Mouse (Mus musculus): ENCODE measurements around the gene Cnbp. TPM values are rescaled to one million over a fixed set of nuclear protein-coding genes. Genes with fewer than 3 reads are reported as not detected.

The Cnbp gene
- polyA plus RNA-seq (2012) = 136 and 182 TPM in 2 replicates

- no peak for TF ChIP-seq GATA1 (IDR thresholded peaks at IDR 0.05; ENCODE audit: low read length)
Observed at GRCm38 (mm10) chr6:87850900-87851614, at the start of gene Cnbp. Gene Cnbp, minus strand, starts transcription at chr6:87851106.

- TF ChIP-seq GATA1 (IDR thresholded peaks at IDR 0.05; ENCODE audit: low read length) = no peak
Observed at GRCm38 (mm10) chr6:87898028-87898427, 47.1 kb upstream of the Cnbp start.

GRCm38 (mm10) chr6:87893931-87894330 lies 43.0 kb upstream of the Cnbp start:
- no peak for TF ChIP-seq GATA1 (IDR thresholded peaks at IDR 0.05; ENCODE audit: low read length)

- no peak for TF ChIP-seq GATA1 (IDR thresholded peaks at IDR 0.05; ENCODE audit: low read length)
Observed at GRCm38 (mm10) chr6:87887594-87888233, 36.8 kb upstream of the Cnbp start, which contains the start of gene Copg1. Gene Copg1, plus strand, starts transcription at chr6:87887814.

- no peak for TF ChIP-seq GATA1 (IDR thresholded peaks at IDR 0.05; ENCODE audit: low read length)
Observed at GRCm38 (mm10) chr6:87886721-87887120, 35.8 kb upstream of the Cnbp start.

GRCm38 (mm10) chr6:87882816-87883215 lies 31.9 kb upstream of the Cnbp start:
- no peak for TF ChIP-seq GATA1 (IDR thresholded peaks at IDR 0.05; ENCODE audit: low read length)

- TF ChIP-seq GATA1 (IDR thresholded peaks at IDR 0.05; ENCODE audit: low read length) = no peak
Observed at GRCm38 (mm10) chr6:87882221-87882620, 31.3 kb upstream of the Cnbp start.

- TF ChIP-seq GATA1 (IDR thresholded peaks at IDR 0.05; ENCODE audit: low read length) = no peak
Observed at GRCm38 (mm10) chr6:87879628-87880027, 28.7 kb upstream of the Cnbp start.

- TF ChIP-seq GATA1 (IDR thresholded peaks at IDR 0.05; ENCODE audit: low read length) = no peak
Observed at GRCm38 (mm10) chr6:87879010-87879409, 28.1 kb upstream of the Cnbp start.

- TF ChIP-seq GATA1 (IDR thresholded peaks at IDR 0.05; ENCODE audit: low read length) = no peak
Observed at GRCm38 (mm10) chr6:87876068-87876643, 25.2 kb upstream of the Cnbp start.

- TF ChIP-seq GATA1 (IDR thresholded peaks at IDR 0.05; ENCODE audit: low read length) = no peak
Observed at GRCm38 (mm10) chr6:87875562-87875961, 24.7 kb upstream of the Cnbp start.

- TF ChIP-seq GATA1 (IDR thresholded peaks at IDR 0.05; ENCODE audit: low read length) = no peak
Observed at GRCm38 (mm10) chr6:87875083-87875482, 24.2 kb upstream of the Cnbp start.

- no peak for TF ChIP-seq GATA1 (IDR thresholded peaks at IDR 0.05; ENCODE audit: low read length)
Observed at GRCm38 (mm10) chr6:87873963-87874362, 23.1 kb upstream of the Cnbp start.

- no peak for TF ChIP-seq GATA1 (IDR thresholded peaks at IDR 0.05; ENCODE audit: low read length)
Observed at GRCm38 (mm10) chr6:87873104-87873503, 22.2 kb upstream of the Cnbp start.

GRCm38 (mm10) chr6:87871240-87871639 lies 20.3 kb upstream of the Cnbp start:
- TF ChIP-seq GATA1 (IDR thresholded peaks at IDR 0.05; ENCODE audit: low read length) = no peak

GRCm38 (mm10) chr6:87870440-87870839 lies 19.5 kb upstream of the Cnbp start:
- no peak for TF ChIP-seq GATA1 (IDR thresholded peaks at IDR 0.05; ENCODE audit: low read length)
